Mouse (Mus musculus): ENCODE results near the gene D630003M21Rik.
A peak's percentile ranks its signal among the peaks of the same experiment; 100 is the strongest.

Gene D630003M21Rik

GRCm38 (mm10) chr2:158141690-158142440 lies 87.2 kb downstream of the D630003M21Rik start:
- DNase-seq (ENCODE audit: low spot score in 2 of 2) = no peak

GRCm38 (mm10) chr2:158141271-158141670 lies 87.8 kb downstream of the D630003M21Rik start:
- no peak for DNase-seq (ENCODE audit: low spot score in 2 of 2)

- no peak for DNase-seq (ENCODE audit: low spot score in 2 of 2)
Observed at GRCm38 (mm10) chr2:158140664-158141063, 88.4 kb downstream of the D630003M21Rik start.

GRCm38 (mm10) chr2:158139628-158140027 lies 89.4 kb downstream of the D630003M21Rik start:
- peak in 1 of 2 experiments; percentile 29 for DNase-seq (ENCODE audit: low spot score in 2 of 2)

GRCm38 (mm10) chr2:158138778-158139177 lies 90.2 kb downstream of the D630003M21Rik start:
- no peak for DNase-seq (ENCODE audit: low spot score in 2 of 2)

GRCm38 (mm10) chr2:158137771-158138170 lies 91.3 kb downstream of the D630003M21Rik start:
- no peak for DNase-seq (ENCODE audit: low spot score in 2 of 2)

GRCm38 (mm10) chr2:158136205-158136604 lies 92.8 kb downstream of the D630003M21Rik start:
- no peak for DNase-seq (ENCODE audit: low spot score in 2 of 2)

- no peak for DNase-seq (ENCODE audit: low spot score in 2 of 2)
Observed at GRCm38 (mm10) chr2:158133050-158133449, 96.0 kb downstream of the D630003M21Rik start.
